Mouse (Mus musculus) olfactory bulb, adult 2 months (tissue): ENCODE results near the gene Pla2g1b.

Source experiments
- CTCF ChIP-seq: fragments of 200-500 bp; IDR thresholded peaks from 2 replicates; pipeline ENCODE4 v1.5.1; 2012; ENCODE audit warnings: low read depth, mild to moderate bottlenecking, low read length, moderate library complexity; ENCODE audit not compliant: insufficient read depth
- POLR2A ChIP-seq: fragments of 200-500 bp; IDR thresholded peaks from 2 replicates; pipeline ENCODE4 v1.6.1; 2012; ENCODE audit warnings: mild to moderate bottlenecking, low read depth, low read length, moderate library complexity; ENCODE audit not compliant: insufficient read depth

GRCm38 (mm10) chr5:115464408-115465115 lies 1.5 kb upstream of the Pla2g1b start:
- no peak for TF ChIP-seq CTCF
- no peak for TF ChIP-seq POLR2A
